Mouse (Mus musculus) frontal cortex, postnatal 14 days (tissue): ENCODE results near the gene Rpp30.

Source experiments
- DNase-seq, 2 experiments: peaks; one replicate each; pipeline ENCODE4 v3.0.0; 2022; ENCODE audit warnings: low spot score in 2 of 2

Gene Rpp30

GRCm38 (mm10) chr19:36128440-36128839 is 44.9 kb downstream of the Rpp30 start:
- DNase-seq, result no peak

GRCm38 (mm10) chr19:36129213-36129612 is 45.7 kb downstream of the Rpp30 start:
- no peak for DNase-seq

- no peak for DNase-seq
These were observed 46.1 kb downstream of the Rpp30 start for GRCm38 (mm10) chr19:36129643-36130042.

GRCm38 (mm10) chr19:36130181-36130580 is 46.7 kb downstream of the Rpp30 start:
- no peak for DNase-seq

- DNase-seq, result no peak
These were observed 48.5 kb downstream of the Rpp30 start for GRCm38 (mm10) chr19:36131990-36132389.

GRCm38 (mm10) chr19:36133064-36133463 is 49.5 kb downstream of the Rpp30 start:
- DNase-seq, result no peak

GRCm38 (mm10) chr19:36133731-36134130 is 50.2 kb downstream of the Rpp30 start:
- DNase-seq, result no peak

GRCm38 (mm10) chr19:36143571-36143970 is 60.1 kb downstream of the Rpp30 start:
- DNase-seq, result no peak

- no peak for DNase-seq
These were observed 65.1 kb downstream of the Rpp30 start for GRCm38 (mm10) chr19:36148578-36148977.

GRCm38 (mm10) chr19:36150241-36151007 is 66.9 kb downstream of the Rpp30 start:
- DNase-seq, result no peak
